Mouse (Mus musculus): ENCODE results near the gene Ppfibp1. TPM values are rescaled to one million over a fixed set of nuclear protein-coding genes. Genes with fewer than 3 reads are reported as not detected.

Gene Ppfibp1
- polyA plus RNA-seq, 1 experiment from 2014 or later, result 62.7 TPM

DNA sequence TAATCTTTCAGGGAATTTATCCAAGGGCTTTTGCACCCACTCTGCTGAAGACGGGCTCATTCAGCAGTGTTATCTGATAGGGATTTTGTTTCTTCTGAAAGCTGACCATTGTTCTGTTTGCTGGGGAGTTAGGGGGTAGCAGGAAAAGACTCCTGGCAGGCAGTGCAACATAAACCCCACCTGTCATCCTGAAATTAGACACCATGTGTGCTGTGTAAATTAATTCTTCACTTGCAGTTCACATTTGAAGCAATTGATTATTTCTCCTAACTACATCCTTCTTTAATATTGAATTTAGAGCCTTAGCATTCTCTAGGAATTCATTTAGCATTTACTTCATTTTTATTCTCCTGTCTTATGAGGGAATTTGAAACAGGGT lies 62.2 kb downstream of the Ppfibp1 start:
- Histone ChIP-seq H3K27ac (replicated peaks in 1 of 2; ENCODE audit: control insufficient read depth in 1 of 2, insufficient read depth in 1 of 2, low read depth in 2 of 2, low read length in 2 of 2) (no peak overlapping the region), H3K9ac (ENCODE audit: low read length) (no peak overlapping the region), H3K36me3 (ENCODE audit: control insufficient read depth, insufficient read depth, low read length) (no peaks in the 10 kb centered on the region), H3K4me3 (ENCODE audit: control insufficient read depth in 1 of 2, insufficient read depth in 1 of 2, low read depth in 1 of 2, low read length in 2 of 2) (no peak overlapping the region), H3K9me3 (ENCODE audit: control insufficient read depth, low read length) (no peaks in the 10 kb centered on the region), H3K4me1 (ENCODE audit: control insufficient read depth in 2 of 2, insufficient read depth in 2 of 2, low read length in 2 of 2) (peaks cover 20 to 42% of the 10 kb centered on the region in 2 experiments), H3K4me2 (ENCODE audit: low read length) (no peak overlapping the region), H3K27me3 (ENCODE audit: control insufficient read depth, insufficient read depth, low read length) (no peaks in the 10 kb centered on the region)
- no peak for ATAC-seq (ENCODE audit: insufficient number of reproducible peaks, insufficient read depth, low FRiP score, low read depth)
- WGBS, result 46% methylated on average over 1 of the region's 1 CpGs

DNA sequence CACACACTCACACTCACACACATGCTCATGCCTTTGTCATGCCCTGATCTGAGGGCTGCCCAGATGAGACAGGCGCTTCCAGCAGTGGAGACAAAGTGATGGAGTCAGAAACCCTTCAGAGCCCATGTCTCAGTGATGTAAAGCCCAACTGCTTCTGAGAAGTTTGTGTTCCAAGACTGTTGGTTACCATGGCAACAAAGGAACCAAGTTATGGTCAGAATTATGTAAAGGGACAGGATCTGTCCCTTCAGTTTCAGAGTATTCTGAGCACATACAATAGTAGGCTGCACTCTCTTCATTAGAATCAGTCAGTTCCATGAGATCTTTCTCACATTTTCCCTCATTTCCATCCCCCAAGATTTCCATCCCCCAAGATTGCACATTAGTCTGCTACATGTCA lies 66.0 kb downstream of the Ppfibp1 start, which contains the start of gene 1700034J05Rik:
1700034J05Rik (minus strand) TSS at position 165 of the 400 bp plus-strand sequence.
- no peak within 1 kb of the TSS for H3K4me2 ChIP-seq (ENCODE audit: low read length)
- H3K27ac ChIP-seq (replicated peaks in 1 of 2; ENCODE audit: control insufficient read depth in 1 of 2, insufficient read depth in 1 of 2, low read depth in 2 of 2, low read length in 2 of 2), result no peak within 1 kb of the TSS
- H3K4me3 ChIP-seq (ENCODE audit: control insufficient read depth in 1 of 2, insufficient read depth in 1 of 2, low read depth in 1 of 2, low read length in 2 of 2), result no peak within 1 kb of the TSS
- H3K4me1 ChIP-seq (ENCODE audit: control insufficient read depth in 2 of 2, insufficient read depth in 2 of 2, low read length in 2 of 2), result peaks cover 6 to 22% of the 10 kb centered on the region in 2 experiments
- H3K9me3 ChIP-seq (ENCODE audit: control insufficient read depth, low read length), result no peaks in the 10 kb centered on the region
- H3K36me3 ChIP-seq (ENCODE audit: control insufficient read depth, insufficient read depth, low read length), result no peaks in the 10 kb centered on the region
- H3K27me3 ChIP-seq (ENCODE audit: control insufficient read depth, insufficient read depth, low read length), result no peaks in the 10 kb centered on the region
- H3K9ac ChIP-seq (ENCODE audit: low read length), result no peak within 1 kb of the TSS
- ATAC-seq (ENCODE audit: insufficient number of reproducible peaks, insufficient read depth, low FRiP score, low read depth), result no peak
- 91% methylated on average over 1 of the region's 1 CpGs for WGBS

DNA sequence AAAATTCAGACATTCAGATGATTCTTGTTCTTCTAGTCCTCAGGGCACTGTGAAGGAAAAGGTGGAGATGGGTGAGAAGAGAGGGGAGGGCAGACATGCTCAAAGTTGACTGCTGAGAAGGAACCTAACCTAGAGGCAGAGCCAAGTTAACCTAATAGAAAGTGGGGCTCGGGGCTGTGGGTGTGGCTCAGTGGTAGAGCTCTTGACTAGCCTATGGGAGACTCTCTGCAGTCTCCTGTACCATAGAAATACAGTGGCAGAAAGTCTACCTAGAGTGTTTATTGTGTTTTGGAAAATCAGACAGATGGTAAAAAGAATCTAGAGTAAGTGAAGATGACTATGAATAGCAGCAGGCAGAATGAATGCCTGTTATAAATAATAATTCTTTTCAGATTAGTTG lies 67.2 kb downstream of the Ppfibp1 start:
- Histone ChIP-seq H3K9ac (ENCODE audit: low read length) (no peak overlapping the region), H3K36me3 (ENCODE audit: control insufficient read depth, insufficient read depth, low read length) (no peaks in the 10 kb centered on the region), H3K4me2 (ENCODE audit: low read length) (peak overlapping the region; percentile 38), H3K9me3 (ENCODE audit: control insufficient read depth, low read length) (no peaks in the 10 kb centered on the region), H3K4me3 (ENCODE audit: control insufficient read depth in 1 of 2, insufficient read depth in 1 of 2, low read depth in 1 of 2, low read length in 2 of 2) (no peak overlapping the region), H3K4me1 (ENCODE audit: control insufficient read depth in 2 of 2, insufficient read depth in 2 of 2, low read length in 2 of 2) (peaks cover 9 to 21% of the 10 kb centered on the region in 2 experiments), H3K27me3 (ENCODE audit: control insufficient read depth, insufficient read depth, low read length) (no peaks in the 10 kb centered on the region), H3K27ac (replicated peaks in 1 of 2; ENCODE audit: control insufficient read depth in 1 of 2, insufficient read depth in 1 of 2, low read depth in 2 of 2, low read length in 2 of 2) (peak overlapping the region in 1 of 2 experiments; percentile 25; a peak in 1 of 4 replicates)
- WGBS, result 62% methylated on average over 1 of the region's 1 CpGs
- no peak for ATAC-seq (ENCODE audit: insufficient number of reproducible peaks, insufficient read depth, low FRiP score, low read depth)

DNA sequence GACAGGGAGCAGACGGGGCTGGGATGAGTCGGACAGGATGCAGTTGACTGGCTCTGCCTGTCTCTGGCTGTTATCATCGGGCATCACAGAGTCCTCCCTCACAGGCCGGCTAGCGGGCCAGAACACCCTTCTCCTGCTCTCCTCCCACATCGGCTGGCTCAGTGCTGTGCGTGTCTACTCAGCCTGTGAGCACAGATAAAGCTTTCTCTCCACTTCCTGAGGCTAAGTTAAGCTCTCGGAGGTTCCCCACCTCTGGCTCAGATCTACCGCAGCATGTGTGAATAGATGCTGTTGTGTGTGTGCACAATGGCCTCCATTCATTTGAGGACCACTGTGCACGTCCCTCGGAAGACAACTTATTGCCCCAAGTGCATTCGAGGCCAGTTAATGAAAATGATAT lies 67.6 kb downstream of the Ppfibp1 start:
- Histone ChIP-seq H3K27ac (replicated peaks in 1 of 2; ENCODE audit: control insufficient read depth in 1 of 2, insufficient read depth in 1 of 2, low read depth in 2 of 2, low read length in 2 of 2) (peak overlapping the region in 1 of 2 experiments; percentile 25; a peak in 1 of 4 replicates), H3K4me3 (ENCODE audit: control insufficient read depth in 1 of 2, insufficient read depth in 1 of 2, low read depth in 1 of 2, low read length in 2 of 2) (no peak overlapping the region), H3K4me2 (ENCODE audit: low read length) (peak overlapping the region; percentile 38), H3K36me3 (ENCODE audit: control insufficient read depth, insufficient read depth, low read length) (no peaks in the 10 kb centered on the region), H3K27me3 (ENCODE audit: control insufficient read depth, insufficient read depth, low read length) (no peaks in the 10 kb centered on the region), H3K4me1 (ENCODE audit: control insufficient read depth in 2 of 2, insufficient read depth in 2 of 2, low read length in 2 of 2) (peaks cover 12 to 24% of the 10 kb centered on the region in 2 experiments), H3K9me3 (ENCODE audit: control insufficient read depth, low read length) (no peaks in the 10 kb centered on the region), H3K9ac (ENCODE audit: low read length) (no peak overlapping the region)
- ATAC-seq (ENCODE audit: insufficient number of reproducible peaks, insufficient read depth, low FRiP score, low read depth), result peak; percentile 59; the same call in 1 of the 2 replicates
- 15% methylated on average over 12 of the region's 12 CpGs for WGBS

DNA sequence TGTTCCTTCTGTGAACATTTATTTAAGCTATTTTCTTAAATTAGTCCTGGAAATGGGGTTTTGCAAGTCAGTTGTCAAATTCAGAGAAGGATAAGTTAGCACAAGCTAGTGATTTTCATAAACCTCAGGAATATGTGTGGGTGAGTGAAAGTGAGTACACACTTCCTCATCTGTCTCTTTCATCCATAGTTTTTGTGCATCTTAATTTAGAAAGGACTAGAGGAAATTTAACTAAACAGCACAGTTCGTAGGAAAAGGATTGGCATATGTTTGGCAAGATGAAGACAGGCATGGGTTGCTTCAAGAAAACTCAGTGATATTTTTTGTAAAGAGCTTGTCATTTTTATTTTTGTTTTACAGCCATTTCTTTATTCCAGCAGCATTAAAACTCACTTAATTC lies 68.7 kb downstream of the Ppfibp1 start:
- 86% methylated on average over 1 of the region's 1 CpGs for WGBS
- no peaks in the 10 kb centered on the region for H3K27me3 ChIP-seq (ENCODE audit: control insufficient read depth, insufficient read depth, low read length)
- H3K9ac ChIP-seq (ENCODE audit: low read length), result no peak overlapping the region
- peaks cover 15 to 34% of the 10 kb centered on the region in 2 experiments for H3K4me1 ChIP-seq (ENCODE audit: control insufficient read depth in 2 of 2, insufficient read depth in 2 of 2, low read length in 2 of 2)
- no peak overlapping the region for H3K4me3 ChIP-seq (ENCODE audit: control insufficient read depth in 1 of 2, insufficient read depth in 1 of 2, low read depth in 1 of 2, low read length in 2 of 2)
- no peak overlapping the region for H3K4me2 ChIP-seq (ENCODE audit: low read length)
- H3K9me3 ChIP-seq (ENCODE audit: control insufficient read depth, low read length), result no peaks in the 10 kb centered on the region
- no peak for ATAC-seq (ENCODE audit: insufficient number of reproducible peaks, insufficient read depth, low FRiP score, low read depth)
- no peaks in the 10 kb centered on the region for H3K36me3 ChIP-seq (ENCODE audit: control insufficient read depth, insufficient read depth, low read length)
- H3K27ac ChIP-seq (replicated peaks in 1 of 2; ENCODE audit: control insufficient read depth in 1 of 2, insufficient read depth in 1 of 2, low read depth in 2 of 2, low read length in 2 of 2), result no peak overlapping the region

DNA sequence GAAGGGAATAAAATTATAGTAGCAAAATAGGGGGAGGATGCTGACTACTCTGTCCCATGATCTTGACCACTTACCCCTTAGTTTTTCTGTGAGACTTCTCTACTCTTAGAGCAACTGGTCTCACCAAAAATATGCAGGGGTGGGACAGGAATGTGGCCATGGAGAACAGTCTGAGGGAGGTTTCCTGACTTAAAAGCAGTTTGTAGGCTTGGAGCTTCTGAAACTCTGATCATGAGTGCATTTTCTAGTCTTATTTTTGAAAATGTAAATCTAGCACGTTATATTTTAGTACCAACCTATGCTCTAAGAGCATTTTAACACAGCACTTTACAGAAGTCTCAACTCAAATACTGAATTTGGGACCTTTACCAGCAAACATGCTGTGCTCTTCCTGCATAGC lies 70.4 kb downstream of the Ppfibp1 start:
- no peak overlapping the region for H3K4me3 ChIP-seq (ENCODE audit: control insufficient read depth in 1 of 2, insufficient read depth in 1 of 2, low read depth in 1 of 2, low read length in 2 of 2)
- ATAC-seq (ENCODE audit: insufficient number of reproducible peaks, insufficient read depth, low FRiP score, low read depth), result no peak
- no peak overlapping the region for H3K27ac ChIP-seq (replicated peaks in 1 of 2; ENCODE audit: control insufficient read depth in 1 of 2, insufficient read depth in 1 of 2, low read depth in 2 of 2, low read length in 2 of 2)
- 72% methylated on average over 1 of the region's 1 CpGs for WGBS
- H3K27me3 ChIP-seq (ENCODE audit: control insufficient read depth, insufficient read depth, low read length), result no peaks in the 10 kb centered on the region
- H3K4me1 ChIP-seq (ENCODE audit: control insufficient read depth in 2 of 2, insufficient read depth in 2 of 2, low read length in 2 of 2), result peaks cover 17 to 41% of the 10 kb centered on the region in 2 experiments
- H3K9me3 ChIP-seq (ENCODE audit: control insufficient read depth, low read length), result no peaks in the 10 kb centered on the region
- H3K36me3 ChIP-seq (ENCODE audit: control insufficient read depth, insufficient read depth, low read length), result no peaks in the 10 kb centered on the region
- H3K4me2 ChIP-seq (ENCODE audit: low read length), result no peak overlapping the region
- no peak overlapping the region for H3K9ac ChIP-seq (ENCODE audit: low read length)

DNA sequence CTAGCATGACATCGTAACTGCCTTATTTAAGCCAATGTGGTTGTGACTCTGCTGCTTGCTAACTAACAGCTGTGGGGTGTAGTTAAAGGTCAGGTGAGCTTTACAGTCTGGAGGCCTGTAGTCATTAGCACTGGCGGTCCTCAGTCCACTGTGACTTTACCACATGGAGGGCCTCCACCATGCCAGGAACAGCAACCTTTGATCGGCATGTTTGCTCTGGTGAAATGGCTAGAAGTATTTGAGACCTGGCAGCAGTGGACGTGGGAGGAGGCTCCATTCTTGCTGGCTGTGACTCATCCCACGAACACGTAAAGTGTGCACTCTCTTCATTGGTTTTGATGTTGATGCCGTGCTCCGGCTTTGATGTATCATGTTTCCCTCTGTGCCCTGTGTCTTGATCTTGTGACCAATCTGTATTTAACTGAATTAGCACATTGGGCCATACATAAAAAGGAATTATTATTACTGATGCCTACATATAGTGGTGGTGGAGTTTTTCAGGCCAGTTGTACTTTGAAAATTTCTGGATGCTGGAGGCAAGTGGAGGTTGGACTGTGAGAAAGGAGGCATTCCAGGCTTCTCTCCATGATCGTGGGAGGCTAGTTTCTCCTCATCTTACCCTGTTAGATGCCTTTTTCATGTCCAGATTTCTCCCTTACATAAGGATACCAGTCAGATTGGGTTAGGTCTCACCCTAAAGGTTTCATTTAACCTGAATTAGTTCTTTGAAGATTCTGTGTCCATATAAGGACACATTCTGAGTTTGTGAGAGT lies 71.8 kb downstream of the Ppfibp1 start:
- no peak overlapping the region for H3K9ac ChIP-seq (ENCODE audit: low read length)
- no peak overlapping the region for H3K4me3 ChIP-seq (ENCODE audit: control insufficient read depth in 1 of 2, insufficient read depth in 1 of 2, low read depth in 1 of 2, low read length in 2 of 2)
- no peak overlapping the region for H3K4me2 ChIP-seq (ENCODE audit: low read length)
- 65% methylated on average over 9 of the region's 9 CpGs for WGBS
- H3K36me3 ChIP-seq (ENCODE audit: control insufficient read depth, insufficient read depth, low read length), result no peaks in the 10 kb centered on the region
- peaks cover 17 to 41% of the 10 kb centered on the region in 2 experiments for H3K4me1 ChIP-seq (ENCODE audit: control insufficient read depth in 2 of 2, insufficient read depth in 2 of 2, low read length in 2 of 2)
- H3K27me3 ChIP-seq (ENCODE audit: control insufficient read depth, insufficient read depth, low read length), result no peaks in the 10 kb centered on the region
- no peak for ATAC-seq (ENCODE audit: insufficient number of reproducible peaks, insufficient read depth, low FRiP score, low read depth)
- H3K9me3 ChIP-seq (ENCODE audit: control insufficient read depth, low read length), result no peaks in the 10 kb centered on the region
- H3K27ac ChIP-seq (replicated peaks in 1 of 2; ENCODE audit: control insufficient read depth in 1 of 2, insufficient read depth in 1 of 2, low read depth in 2 of 2, low read length in 2 of 2), result no peak overlapping the region

Measured in heart, embryonic 14.5 days (tissue).